Mouse (Mus musculus) spleen, adult 2 months (tissue): ENCODE data around the gene Cox10.

Experiments
- CTCF ChIP-seq: fragments of 200-500 bp; IDR thresholded peaks from 2 replicates; pipeline ENCODE4 v1.5.1; 2011; ENCODE audit warnings: mild to moderate bottlenecking, inconsistent platforms; ENCODE audit not compliant: insufficient read depth, insufficient read length, insufficient replicate concordance; ENCODE audit errors: extremely low read depth
- POLR2A ChIP-seq: fragments of 200-500 bp; IDR thresholded peaks from 2 replicates; pipeline ENCODE4 v1.6.1; 2011; ENCODE audit warnings: low read depth, low read length, inconsistent platforms

- TF ChIP-seq CTCF (no peak), POLR2A (no peak)
These were observed 158.0 kb downstream of the Cox10 start for GRCm38 (mm10) chr11:63921044-63921951.
